Comparison of ENCODE assay signal across 31 mouse cellular contexts in the genomic region with DNA sequence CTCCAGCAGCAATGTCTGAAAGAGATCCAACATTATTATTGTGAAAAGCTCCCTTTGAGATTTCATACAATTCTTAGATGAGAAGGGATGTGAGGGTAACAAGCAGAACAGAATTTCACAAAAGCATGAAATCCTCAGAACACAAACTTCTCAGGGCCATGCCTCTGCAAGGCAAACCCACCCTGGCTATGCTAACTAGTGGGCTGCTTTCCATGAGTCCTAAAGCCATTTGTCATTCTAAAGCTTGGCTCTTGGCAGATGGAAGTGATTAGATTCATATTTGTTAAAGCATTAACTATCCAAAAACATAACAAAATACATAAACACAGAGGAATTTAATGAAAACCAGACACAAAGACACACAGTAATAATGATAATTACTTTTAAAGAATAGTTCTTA. TPM values are rescaled to one million over a fixed set of nuclear protein-coding genes. Genes with fewer than 3 reads are reported as not detected.
DNase-seq lines count a peak whose midpoint lies in the region; ATAC-seq lines count a peak whose summit lies in the region.
"Had no signal": no experiment of that assay in that cellular context is flagged by ENCODE, and none has a peak within 500 bp of the region (broad histone marks: within the 10 kb centered on the region; RNA-seq: fewer than 3 reads in every experiment).

No protein-coding gene starts in this region.

- no peak overlapping the region for H3K9ac ChIP-seq in midbrain, embryonic 14.5 days (replicated peaks; ENCODE audit: low read length)
- H3K9ac ChIP-seq: forebrain, embryonic 12.5 days; forebrain, embryonic 15.5 days; heart, embryonic 13.5 days; hindbrain, embryonic 12.5 days; hindbrain, embryonic 15.5 days; intestine, embryonic 15.5 days had no signal

- H3K27ac ChIP-seq in midbrain, embryonic 14.5 days (replicated peaks; ENCODE audit: low read depth, low read length), result no peak overlapping the region
- H3K27ac ChIP-seq in midbrain, embryonic 10.5 days (replicated peaks), result no peak overlapping the region
- H3K27ac ChIP-seq: forebrain, embryonic 12.5 days; forebrain, embryonic 15.5 days; heart, adult 2 months; heart, embryonic 10.5 days; heart, embryonic 13.5 days; hindbrain, embryonic 12.5 days; hindbrain, embryonic 15.5 days; intestine, embryonic 15.5 days had no signal

- no peaks in the 10 kb centered on the region for H3K27me3 ChIP-seq in midbrain, embryonic 14.5 days (ENCODE audit: control insufficient read depth, insufficient read depth, low read length)
- no peaks in the 10 kb centered on the region for H3K27me3 ChIP-seq in midbrain, embryonic 10.5 days (ENCODE audit: low read depth, poor library complexity, severe bottlenecking)
- H3K27me3 ChIP-seq: CH12.LX; forebrain, embryonic 12.5 days; forebrain, embryonic 15.5 days; heart, embryonic 13.5 days; hindbrain, embryonic 12.5 days; hindbrain, embryonic 15.5 days; intestine, embryonic 15.5 days; Patski had no signal

- no peak overlapping the region for H3K4me3 ChIP-seq in midbrain, embryonic 14.5 days (replicated peaks; ENCODE audit: low read depth, low read length)
- no peak overlapping the region for H3K4me3 ChIP-seq in midbrain, embryonic 10.5 days
- H3K4me3 ChIP-seq: erythroblast, embryonic 14.5 days; forebrain, embryonic 12.5 days; forebrain, embryonic 15.5 days; heart, adult 2 months; heart, embryonic 10.5 days; heart, embryonic 13.5 days; hindbrain, embryonic 12.5 days; hindbrain, embryonic 15.5 days; intestine, embryonic 15.5 days had no signal

- H3K4me2 ChIP-seq in midbrain, embryonic 14.5 days (ENCODE audit: low read length), result no peak overlapping the region
- H3K4me2 ChIP-seq: forebrain, embryonic 12.5 days; forebrain, embryonic 15.5 days; heart, embryonic 13.5 days; hindbrain, embryonic 12.5 days; hindbrain, embryonic 15.5 days; intestine, embryonic 15.5 days had no signal

- ATAC-seq in midbrain, embryonic 14.5 days (ENCODE audit: low FRiP score, low TSS enrichment), result no peak
- no peak for ATAC-seq in activated CD4-positive, CD25-positive, alpha-beta regulatory T cell, adult 4 months
- ATAC-seq: forebrain, embryonic 15.5 days; intestine, embryonic 15.5 days; Patski had no signal

- DNase-seq in embryo, embryonic 11 days, result peak; percentile 5
- DNase-seq in embryo, embryonic 10 days (ENCODE audit: low spot score), result no peak
- DNase-seq in midbrain, embryonic 14.5 days, result peak; percentile 0
- no peak for DNase-seq in midbrain, embryonic 10.5 days (ENCODE audit: low spot score)
- DNase-seq in forelimb bud, embryonic 11.5 days (ENCODE audit: low read depth, low spot score), result peak; percentile 5
- DNase-seq: adrenal gland, adult 8-10 months; adrenal gland, postnatal 25 days; B cell, adult 2 months; cerebellum, adult 18-20 months; cerebellum, adult 9-10 months; cerebellum, postnatal 14 days; gastrocnemius, postnatal 10 days; gastrocnemius, postnatal 36 days; heart, adult 2 months; heart, postnatal 14 days; heart, postnatal 4 days; kidney, adult 11 months; kidney, adult 8-10 months had no signal

- H3K36me3 ChIP-seq in midbrain, embryonic 14.5 days (ENCODE audit: control insufficient read depth, insufficient read depth, low read length), result no peaks in the 10 kb centered on the region
- H3K36me3 ChIP-seq in midbrain, embryonic 10.5 days, result no peaks in the 10 kb centered on the region
- H3K36me3 ChIP-seq: forebrain, embryonic 12.5 days; forebrain, embryonic 15.5 days; G1E; heart, embryonic 10.5 days; heart, embryonic 13.5 days; hindbrain, embryonic 12.5 days; hindbrain, embryonic 15.5 days; intestine, embryonic 15.5 days had no signal

- H3K4me1 ChIP-seq in midbrain, embryonic 14.5 days (ENCODE audit: control insufficient read depth, insufficient read depth, low read length), result no peaks in the 10 kb centered on the region
- H3K4me1 ChIP-seq in midbrain, embryonic 10.5 days, result no peaks in the 10 kb centered on the region
- H3K4me1 ChIP-seq: forebrain, embryonic 12.5 days; forebrain, embryonic 15.5 days; heart, embryonic 10.5 days; heart, embryonic 13.5 days; hindbrain, embryonic 12.5 days; hindbrain, embryonic 15.5 days; intestine, embryonic 15.5 days had no signal

- no peaks in the 10 kb centered on the region for H3K9me3 ChIP-seq in midbrain, embryonic 14.5 days (ENCODE audit: control insufficient read depth, low read length)
- H3K9me3 ChIP-seq in midbrain, embryonic 10.5 days (replicated peaks), result no peaks in the 10 kb centered on the region
- H3K9me3 ChIP-seq: forebrain, embryonic 12.5 days; forebrain, embryonic 15.5 days; G1E; heart, embryonic 10.5 days; heart, embryonic 13.5 days; hindbrain, embryonic 12.5 days; hindbrain, embryonic 15.5 days; intestine, embryonic 15.5 days had no signal

RNA-seq across cellular contexts. Expression of a gene that starts 10.7 kb away (rescaled TPM):
- polyA plus RNA-seq in midbrain, embryonic 14.5 days (2014; fragmentation: Nextera tagmentation; extraction: Ambion mirVana), result not detected in 2 replicates
- not detected in 2 replicates for polyA plus RNA-seq in midbrain, embryonic 10.5 days (2016; fragmentation: Nextera tagmentation; extraction: Ambion mirVana)
- not detected for polyA plus RNA-seq in activated CD4-positive, CD25-positive, alpha-beta regulatory T cell, adult 4 months (2017; shearing (Covaris generic))
- polyA plus RNA-seq: erythroblast, embryonic 14.5 days; forebrain, embryonic 12.5 days; forebrain, embryonic 15.5 days; G1E; heart, adult 2 months; heart, embryonic 10.5 days; heart, embryonic 13.5 days; heart, embryonic 16.5 days; hindbrain, embryonic 12.5 days; hindbrain, embryonic 15.5 days; intestine, embryonic 15.5 days; Patski had no signal

RNA-seq across cellular contexts. Expression of a gene that starts 12.1 kb away (rescaled TPM):
- polyA plus RNA-seq in midbrain, embryonic 14.5 days (2014; fragmentation: Nextera tagmentation; extraction: Ambion mirVana), result not detected in 2 replicates
- not detected in 2 replicates for polyA plus RNA-seq in midbrain, embryonic 10.5 days (2016; fragmentation: Nextera tagmentation; extraction: Ambion mirVana)
- under 1 TPM in 1 of 2 experiments, not detected in 1; 0.45 TPM for polyA plus RNA-seq in activated CD4-positive, CD25-positive, alpha-beta regulatory T cell, adult 4 months (2017; shearing (Covaris generic))
- polyA plus RNA-seq: erythroblast, embryonic 14.5 days; forebrain, embryonic 12.5 days; forebrain, embryonic 15.5 days; G1E; heart, adult 2 months; heart, embryonic 10.5 days; heart, embryonic 13.5 days; heart, embryonic 16.5 days; hindbrain, embryonic 12.5 days; hindbrain, embryonic 15.5 days; intestine, embryonic 15.5 days; Patski had no signal

RNA-seq across cellular contexts. Expression of a gene that starts 49.7 kb away (rescaled TPM):
- not detected in 2 replicates for polyA plus RNA-seq in midbrain, embryonic 14.5 days (2014; fragmentation: Nextera tagmentation; extraction: Ambion mirVana)
- polyA plus RNA-seq in midbrain, embryonic 10.5 days (2016; fragmentation: Nextera tagmentation; extraction: Ambion mirVana), result not detected in 2 replicates
- not detected for polyA plus RNA-seq in activated CD4-positive, CD25-positive, alpha-beta regulatory T cell, adult 4 months (2017; shearing (Covaris generic))
- polyA plus RNA-seq: erythroblast, embryonic 14.5 days; forebrain, embryonic 12.5 days; forebrain, embryonic 15.5 days; G1E; heart, adult 2 months; heart, embryonic 10.5 days; heart, embryonic 13.5 days; heart, embryonic 16.5 days; hindbrain, embryonic 12.5 days; hindbrain, embryonic 15.5 days; intestine, embryonic 15.5 days; Patski had no signal

Comparison
In these comparisons a context has a peak if more than half of its experiments do, and no peak if none do; other contexts are left out.
1. DNase-seq: peak in embryo, embryonic 11 days (single experiment), midbrain, embryonic 14.5 days (single experiment) and forelimb bud, embryonic 11.5 days (single experiment); none in embryo, embryonic 10 days (single experiment) and midbrain, embryonic 10.5 days (single experiment).